Mouse (Mus musculus): ENCODE results near the gene Ms4a8a. TPM values are rescaled to one million over a fixed set of nuclear protein-coding genes. Genes with fewer than 3 reads are reported as not detected.

Gene Ms4a8a
- polyA plus RNA-seq, 1 experiment from 2014 or later, result not detected

DNA sequence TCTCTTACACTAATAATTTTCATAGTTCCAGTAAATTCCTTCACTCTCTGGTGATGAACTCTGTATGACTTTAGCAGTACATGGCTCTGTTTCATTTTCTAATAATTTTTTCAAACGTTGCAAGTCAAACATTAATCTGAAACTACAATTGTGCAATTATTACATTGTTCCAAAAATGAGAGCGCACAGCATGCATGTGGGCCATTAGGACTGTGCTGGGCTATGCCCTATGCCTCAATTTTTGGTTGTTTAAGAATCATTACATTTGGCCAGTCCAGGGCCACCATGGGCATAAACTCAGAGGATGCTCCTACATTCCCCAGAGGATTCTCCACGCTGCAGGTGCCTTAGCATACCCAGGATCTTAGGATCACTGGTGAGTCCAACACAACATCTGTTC is 27.6 kb downstream of the Ms4a8a start:
- no peaks in the 10 kb centered on the region for H3K27me3 ChIP-seq
- 67% methylated on average over 3 of the region's 3 CpGs for WGBS
- no peak for ATAC-seq (ENCODE audit: low read depth)
- H3K4me1 ChIP-seq (replicated peaks), result no peaks in the 10 kb centered on the region
- no peaks in the 10 kb centered on the region for H3K9me3 ChIP-seq
- no peak overlapping the region for H3K4me3 ChIP-seq
- H3K9ac ChIP-seq, result no peak overlapping the region
- H3K36me3 ChIP-seq, result no peaks in the 10 kb centered on the region
- H3K27ac ChIP-seq (replicated peaks), result no peak overlapping the region
- no peak overlapping the region for H3K4me2 ChIP-seq

DNA sequence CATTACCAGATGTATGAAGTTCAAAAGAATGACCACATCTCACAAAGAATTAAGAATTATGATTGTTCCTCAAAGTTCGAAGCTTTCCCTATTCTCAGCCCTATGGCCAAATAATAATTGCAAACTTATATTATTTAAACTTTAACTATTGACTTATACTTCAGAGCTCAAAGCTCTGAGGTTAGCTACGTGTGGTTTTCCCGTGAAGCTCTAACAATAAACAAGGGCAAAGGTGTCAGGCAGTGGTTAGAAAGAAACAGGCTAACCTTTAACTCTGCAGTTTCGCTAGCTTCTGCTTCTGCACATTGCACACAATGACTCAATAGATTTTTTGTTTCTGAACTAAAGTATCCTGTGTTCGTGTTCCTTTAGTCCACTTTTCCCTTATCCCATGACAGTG is 28.0 kb downstream of the Ms4a8a start:
- Histone ChIP-seq H3K9me3 (no peaks in the 10 kb centered on the region), H3K36me3 (no peaks in the 10 kb centered on the region), H3K9ac (no peak overlapping the region), H3K27ac (replicated peaks) (no peak overlapping the region), H3K27me3 (no peaks in the 10 kb centered on the region), H3K4me3 (no peak overlapping the region), H3K4me1 (replicated peaks) (no peaks in the 10 kb centered on the region), H3K4me2 (no peak overlapping the region)
- WGBS, result 72% methylated on average over 5 of the region's 5 CpGs
- no peak for ATAC-seq (ENCODE audit: low read depth)

DNA sequence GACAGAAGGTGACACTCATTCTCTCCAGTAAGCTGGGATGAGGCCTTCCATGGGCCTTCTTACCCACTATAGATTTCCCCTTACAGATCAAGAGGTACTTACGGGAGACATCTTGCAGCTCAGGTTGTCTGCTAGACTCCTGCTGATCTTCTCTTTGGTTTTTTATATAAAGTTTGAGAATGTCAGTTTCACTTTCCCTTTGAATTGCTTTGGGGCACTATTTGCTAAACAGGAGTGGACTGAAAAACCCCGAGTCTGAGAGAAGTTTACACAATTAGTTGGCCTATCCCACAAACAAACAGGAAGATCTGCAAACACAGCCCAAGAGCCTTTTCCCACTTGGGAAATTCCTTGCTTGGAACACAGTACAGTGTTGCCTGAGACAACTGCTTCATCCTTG is 30.6 kb downstream of the Ms4a8a start:
- Histone ChIP-seq H3K4me2 (no peak overlapping the region), H3K27me3 (no peaks in the 10 kb centered on the region), H3K9ac (no peak overlapping the region), H3K4me1 (replicated peaks) (no peaks in the 10 kb centered on the region), H3K36me3 (no peaks in the 10 kb centered on the region), H3K4me3 (no peak overlapping the region), H3K9me3 (no peaks in the 10 kb centered on the region), H3K27ac (replicated peaks) (no peak overlapping the region)
- ATAC-seq (ENCODE audit: low read depth), result no peak
- WGBS, result 82% methylated on average over 2 of the region's 2 CpGs

DNA sequence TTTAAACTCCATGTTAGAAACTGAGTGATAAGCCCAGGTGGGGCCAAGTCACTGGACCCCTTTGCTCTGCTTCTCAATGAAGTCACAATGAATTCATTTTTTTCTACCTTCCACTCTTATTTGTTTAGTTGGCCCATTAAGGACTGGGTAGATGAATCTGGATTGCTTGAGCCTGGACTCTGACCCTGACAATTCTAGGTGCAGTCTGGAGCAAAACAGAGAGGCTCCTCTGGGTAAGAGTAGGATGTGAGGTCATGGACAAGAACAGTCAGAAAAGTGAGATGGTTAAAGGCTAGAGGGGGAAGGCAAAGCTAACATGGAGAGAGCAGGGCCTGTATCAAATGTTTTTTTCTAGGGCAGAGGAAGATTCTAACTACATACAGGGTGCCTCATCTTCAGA is 31.5 kb downstream of the Ms4a8a start:
- Histone ChIP-seq H3K9me3 (no peaks in the 10 kb centered on the region), H3K36me3 (no peaks in the 10 kb centered on the region), H3K4me3 (no peak overlapping the region), H3K4me1 (replicated peaks) (no peaks in the 10 kb centered on the region), H3K27me3 (no peaks in the 10 kb centered on the region), H3K27ac (replicated peaks) (no peak overlapping the region), H3K4me2 (no peak overlapping the region), H3K9ac (no peak overlapping the region)
- ATAC-seq (ENCODE audit: low read depth), result no peak

DNA sequence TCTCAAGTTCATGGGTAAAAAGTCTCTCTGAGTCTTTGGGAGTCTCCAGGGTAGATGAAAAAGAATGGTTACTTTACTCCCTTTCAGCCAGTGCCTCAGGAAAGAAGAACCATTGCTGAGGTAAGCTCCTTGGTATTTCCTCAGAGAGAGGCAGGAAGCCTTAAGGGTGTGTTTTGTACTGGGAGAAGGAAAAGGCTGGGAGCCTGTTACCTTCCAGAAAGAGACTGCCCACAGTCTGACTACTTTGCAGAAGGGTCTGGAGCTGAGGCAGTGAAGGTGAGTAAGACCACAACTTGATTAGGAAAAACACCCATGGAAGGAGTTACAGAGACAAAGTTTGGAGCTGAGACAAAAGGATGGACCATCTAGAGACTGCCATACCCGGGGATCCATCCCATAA is 32.4 kb downstream of the Ms4a8a start:
- Histone ChIP-seq H3K4me2 (no peak overlapping the region), H3K4me1 (replicated peaks) (no peaks in the 10 kb centered on the region), H3K9ac (no peak overlapping the region), H3K9me3 (no peaks in the 10 kb centered on the region), H3K27me3 (no peaks in the 10 kb centered on the region), H3K36me3 (no peaks in the 10 kb centered on the region), H3K4me3 (no peak overlapping the region), H3K27ac (replicated peaks) (no peak overlapping the region)
- no peak for ATAC-seq (ENCODE audit: low read depth)
- 63% methylated on average over 1 of the region's 1 CpGs for WGBS

DNA sequence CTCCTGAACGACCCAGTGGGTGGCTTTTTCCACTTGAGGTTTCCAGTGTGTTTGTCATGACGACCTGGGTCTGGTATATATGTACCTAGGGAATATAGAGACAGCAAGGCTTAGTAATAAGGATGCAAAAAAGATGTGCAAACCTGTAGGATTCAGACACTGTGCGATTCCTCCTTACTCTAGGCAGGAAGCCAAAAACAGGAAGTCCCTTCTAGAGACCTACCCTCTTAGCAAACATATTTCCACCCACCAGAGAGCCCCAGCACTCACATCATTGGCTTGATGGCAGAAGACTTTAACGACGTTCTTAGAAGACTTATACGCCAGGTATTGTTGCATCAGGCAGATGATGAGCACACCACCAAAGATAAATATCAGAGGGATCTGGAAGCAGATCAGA is 32.9 kb downstream of the Ms4a8a start:
- Histone ChIP-seq H3K4me1 (replicated peaks) (no peaks in the 10 kb centered on the region), H3K36me3 (no peaks in the 10 kb centered on the region), H3K27me3 (no peaks in the 10 kb centered on the region), H3K4me2 (no peak overlapping the region), H3K9me3 (no peaks in the 10 kb centered on the region), H3K4me3 (no peak overlapping the region), H3K27ac (replicated peaks) (no peak overlapping the region), H3K9ac (no peak overlapping the region)
- ATAC-seq (ENCODE audit: low read depth), result no peak
- 80% methylated on average over 6 of the region's 6 CpGs for WGBS

DNA sequence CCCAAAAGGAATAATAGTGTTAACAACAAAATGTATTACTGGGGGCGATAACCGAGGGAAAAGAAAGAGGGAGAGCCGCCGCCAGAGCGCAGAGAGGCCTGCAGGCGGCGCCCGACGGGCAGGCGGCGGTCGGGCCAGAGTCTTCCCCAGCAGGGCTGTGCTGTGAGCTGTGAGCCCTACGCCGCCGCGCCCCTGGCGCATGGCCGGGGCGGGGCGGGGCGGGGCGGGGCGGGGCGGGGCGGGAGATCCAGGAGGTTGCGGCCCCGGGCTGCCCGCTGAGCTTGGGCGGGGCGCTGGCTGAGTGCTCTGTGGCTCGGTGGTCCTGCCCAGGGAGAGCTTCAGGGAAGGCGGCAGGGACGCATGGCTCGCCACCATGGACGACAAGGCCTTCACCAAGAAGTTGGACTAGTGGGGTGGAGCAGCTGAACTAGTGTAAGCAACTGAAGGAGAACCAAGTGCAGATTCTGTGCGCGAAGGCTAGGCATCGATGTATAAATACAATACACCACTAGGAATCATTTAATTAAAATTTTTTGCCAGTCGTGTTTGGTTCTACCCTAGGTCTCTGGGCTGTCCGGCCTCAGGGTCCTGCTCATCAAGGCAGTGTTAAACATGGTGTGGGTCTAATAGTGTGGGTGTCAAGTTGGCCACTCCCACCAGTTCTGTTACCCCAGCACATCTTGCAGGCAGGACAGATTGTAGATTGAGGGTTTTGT is 35.7 kb downstream of the Ms4a8a start:
- Histone ChIP-seq H3K4me3 (peak overlapping the region; percentile 37), H3K4me1 (replicated peaks) (no peaks in the 10 kb centered on the region), H3K36me3 (no peaks in the 10 kb centered on the region), H3K27ac (replicated peaks) (no peak overlapping the region), H3K9ac (peak overlapping the region; percentile 59), H3K27me3 (no peaks in the 10 kb centered on the region), H3K4me2 (peak overlapping the region; percentile 57), H3K9me3 (no peaks in the 10 kb centered on the region)
- WGBS, result 5% methylated on average over 39 of the region's 40 CpGs
- ATAC-seq (ENCODE audit: low read depth), result peak; percentile 100

DNA sequence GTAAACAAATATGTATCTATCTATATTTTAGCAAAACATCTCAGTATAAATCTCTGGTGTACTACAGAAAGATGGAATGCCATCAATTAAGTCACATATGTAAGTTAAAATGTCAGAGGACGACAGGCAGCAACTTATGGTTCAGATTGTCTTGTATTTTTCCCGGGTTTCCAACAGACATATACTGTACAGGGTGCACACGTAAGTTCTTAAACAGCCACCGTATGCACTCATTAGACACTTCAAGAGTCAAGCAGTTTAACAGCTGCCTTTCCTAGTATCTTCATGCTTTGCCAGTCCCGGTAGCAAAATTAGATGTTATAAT is 36.3 kb downstream of the Ms4a8a start:
- no peak overlapping the region for H3K27ac ChIP-seq (replicated peaks)
- H3K9me3 ChIP-seq, result no peaks in the 10 kb centered on the region
- H3K4me3 ChIP-seq, result peak overlapping the region; percentile 37
- H3K27me3 ChIP-seq, result no peaks in the 10 kb centered on the region
- H3K9ac ChIP-seq, result peak overlapping the region; percentile 59
- WGBS, result 29% methylated on average over 5 of the region's 5 CpGs
- no peaks in the 10 kb centered on the region for H3K36me3 ChIP-seq
- peak overlapping the region; percentile 57 for H3K4me2 ChIP-seq
- ATAC-seq (ENCODE audit: low read depth), result peak; percentile 79; the same call in 1 of the 2 replicates
- H3K4me1 ChIP-seq (replicated peaks), result no peaks in the 10 kb centered on the region

DNA sequence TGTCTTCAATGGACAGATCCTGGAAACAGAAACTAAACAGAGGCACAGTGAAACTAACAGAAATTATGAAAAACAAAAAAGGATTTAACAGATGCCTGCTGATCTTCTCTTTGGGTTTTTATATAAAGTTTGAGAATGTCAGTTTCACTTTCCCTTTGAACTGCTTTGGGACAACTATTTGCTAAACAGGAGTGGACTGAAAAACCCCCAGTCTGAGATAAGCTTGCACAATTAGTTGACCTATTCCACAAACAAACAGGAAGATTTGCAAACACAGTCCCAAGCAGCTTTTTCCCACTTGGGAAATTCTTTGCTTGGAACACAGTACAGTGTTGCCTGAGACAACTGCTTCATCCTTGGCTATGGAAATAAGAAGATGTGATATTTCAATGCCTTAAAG is 43.3 kb downstream of the Ms4a8a start:
- Histone ChIP-seq H3K36me3 (no peaks in the 10 kb centered on the region), H3K4me2 (no peak overlapping the region), H3K4me1 (replicated peaks) (no peaks in the 10 kb centered on the region), H3K9ac (no peak overlapping the region), H3K4me3 (no peak overlapping the region), H3K9me3 (no peaks in the 10 kb centered on the region), H3K27ac (replicated peaks) (no peak overlapping the region), H3K27me3 (no peaks in the 10 kb centered on the region)
- no peak for ATAC-seq (ENCODE audit: low read depth)

DNA sequence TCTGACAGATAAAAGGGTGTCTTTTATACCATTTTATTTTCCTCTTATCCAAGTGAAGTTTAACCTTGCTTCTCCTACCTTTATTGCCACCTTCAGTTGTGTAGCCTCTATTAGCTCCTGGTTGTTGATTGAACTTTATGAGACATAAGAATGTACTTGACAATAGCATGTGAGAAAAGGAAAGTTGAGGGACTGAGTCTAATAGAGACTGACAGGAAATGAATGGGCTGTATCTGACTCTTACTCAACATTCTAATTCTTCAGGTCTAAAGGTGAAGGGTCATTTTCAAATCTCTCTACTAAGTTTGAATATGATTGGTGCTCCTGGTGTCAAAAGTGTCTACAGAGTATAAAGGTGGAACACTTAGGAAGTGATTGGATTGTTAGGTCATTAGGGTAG is 58.5 kb downstream of the Ms4a8a start:
- Histone ChIP-seq H3K9me3 (no peaks in the 10 kb centered on the region), H3K4me3 (no peak overlapping the region), H3K4me1 (replicated peaks) (no peaks in the 10 kb centered on the region), H3K9ac (no peak overlapping the region), H3K27ac (replicated peaks) (no peak overlapping the region), H3K27me3 (no peaks in the 10 kb centered on the region), H3K4me2 (no peak overlapping the region), H3K36me3 (no peaks in the 10 kb centered on the region)
- no peak for ATAC-seq (ENCODE audit: low read depth)

DNA sequence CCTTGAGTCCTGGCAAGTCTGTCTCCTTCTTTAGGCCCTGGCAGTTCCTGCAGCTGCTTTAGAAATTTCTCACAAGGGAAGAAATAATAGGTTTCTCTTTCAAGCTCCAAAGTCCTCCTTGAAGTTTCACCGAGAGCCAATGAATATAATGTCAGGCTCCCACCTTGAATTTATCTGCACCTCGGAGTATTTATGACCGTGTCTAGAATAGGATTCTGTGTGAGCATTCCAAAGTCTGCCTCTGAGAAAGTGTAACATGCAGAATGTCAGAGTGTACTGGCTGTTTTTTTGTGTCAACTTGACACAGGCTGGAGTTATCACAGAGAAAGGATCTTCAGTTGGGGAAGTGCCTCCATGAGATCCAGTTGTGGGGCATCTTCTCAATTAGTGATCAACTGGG is 63.0 kb downstream of the Ms4a8a start, which contains the start of gene Ms4a18:
Gene Ms4a18, minus strand, starts transcription at position 141 of the 400 bp plus-strand sequence.
- Histone ChIP-seq H3K27me3 (no peaks in the 10 kb centered on the region), H3K9me3 (no peaks in the 10 kb centered on the region), H3K4me1 (replicated peaks) (no peaks in the 10 kb centered on the region), H3K36me3 (no peaks in the 10 kb centered on the region), H3K27ac (replicated peaks) (no peak within 1 kb of the TSS), H3K9ac (no peak within 1 kb of the TSS), H3K4me3 (no peak within 1 kb of the TSS), H3K4me2 (no peak within 1 kb of the TSS)
- ATAC-seq (ENCODE audit: low read depth), result no peak
- 85% methylated on average over 3 of the region's 3 CpGs for whole genome bisulfite sequencing

Measured in neural tube, embryonic 13.5 days (tissue).